Mouse (Mus musculus) cerebellum, adult 11 months (tissue): ENCODE measurements around the gene Mfng.

Source experiments
- DNase-seq: peaks from one replicate; pipeline ENCODE4 v3.0.0; 2022

The Mfng gene

GRCm38 (mm10) chr15:78712335-78713258, 60.7 kb downstream of the Mfng start:
- no peak for DNase-seq

DNA sequence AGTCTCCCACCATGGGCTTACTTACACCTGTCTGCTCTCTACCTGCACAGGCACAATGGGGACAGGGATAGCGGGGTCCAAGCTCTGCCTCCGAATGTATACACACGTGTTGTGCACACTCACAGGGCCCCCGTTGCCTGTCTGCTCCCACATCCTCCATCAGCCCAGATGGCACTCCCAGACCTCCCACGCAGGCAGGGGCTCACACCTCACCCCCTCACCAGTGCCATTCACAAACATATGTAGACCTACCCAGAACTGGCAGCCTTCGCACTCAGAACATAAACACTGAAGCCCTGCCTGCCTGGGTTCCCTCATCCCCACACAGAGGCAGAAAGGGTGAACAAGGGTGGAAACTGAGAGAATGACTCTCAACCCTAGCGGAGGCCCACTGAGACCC, 61.3 kb downstream of the Mfng start:
- no peak for DNase-seq

- DNase-seq: no peak
Measured at GRCm38 (mm10) chr15:78710634-78711033, 62.6 kb downstream of the Mfng start.

DNA sequence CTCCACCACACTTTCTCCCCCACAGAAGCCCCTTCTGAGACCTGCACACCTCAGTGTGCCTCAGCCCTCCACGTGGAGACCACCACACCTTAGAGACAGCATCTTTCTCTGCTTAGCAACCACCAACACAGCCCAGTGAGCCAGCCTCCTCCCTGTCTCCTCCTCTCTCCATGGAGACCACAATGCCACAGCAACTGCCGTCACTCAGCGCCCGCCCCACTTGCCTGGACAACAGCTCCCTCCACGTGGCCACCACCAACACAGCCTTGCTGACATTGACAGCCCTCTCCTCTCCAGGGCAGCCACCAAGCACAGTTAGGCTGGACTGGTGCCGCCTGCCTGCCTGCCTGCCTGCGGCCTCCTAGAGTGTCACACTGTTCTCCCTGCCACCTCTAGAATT, 63.5 kb downstream of the Mfng start:
- DNase-seq: no peak

DNA sequence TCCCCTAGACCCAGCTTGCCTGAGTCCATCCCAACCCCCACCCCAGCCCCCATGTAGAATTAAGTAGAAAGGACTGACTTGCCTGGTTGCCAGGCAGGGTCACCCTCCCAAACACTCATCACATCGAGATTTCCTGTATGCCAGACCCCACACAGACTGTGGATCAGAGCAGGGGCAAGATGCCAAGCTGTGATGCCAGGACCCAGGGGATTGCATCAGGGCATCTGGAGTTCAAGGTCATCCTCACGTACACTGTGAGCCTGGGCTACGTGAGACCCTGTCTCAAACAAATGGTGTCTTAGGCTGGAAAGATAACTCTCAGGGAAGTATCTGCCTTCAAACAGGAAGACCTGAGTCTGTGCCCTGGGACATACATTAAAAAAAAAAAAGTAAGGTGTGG, 66.6 kb downstream of the Mfng start:
- DNase-seq: no peak
